Mouse (Mus musculus) thymus, adult 2 months (tissue): ENCODE data around the gene Ifna4. TPM values are rescaled to one million over a fixed set of nuclear protein-coding genes. Genes with fewer than 3 reads are reported as not detected.

Experiments used
- DNase-seq: peaks from one replicate; pipeline ENCODE4 v3.0.0; 2021
- H3K27ac ChIP-seq: fragments of 200-500 bp; 2 replicates; pipeline ENCODE4 v1.5.1; 2012; ENCODE audit warnings: low read length, control low read depth; ENCODE audit not compliant: control insufficient read depth, insufficient read depth
- H3K27me3 ChIP-seq: fragments of 200-500 bp; 2 replicates; pipeline ENCODE4 v1.6.1; 2012; ENCODE audit warnings: mild to moderate bottlenecking, low read length, moderate library complexity, mixed read lengths; ENCODE audit not compliant: control insufficient read depth, insufficient read depth
- H3K36me3 ChIP-seq: fragments of 200-500 bp; 2 replicates; pipeline ENCODE4 v1.6.1; 2012; ENCODE audit warnings: mild to moderate bottlenecking, low read length, moderate library complexity; ENCODE audit not compliant: control insufficient read depth, insufficient read depth
- H3K4me1 ChIP-seq: fragments of 200-500 bp; replicated peaks from 2 replicates; pipeline ENCODE4 v1.6.1; 2012; ENCODE audit warnings: low read length; ENCODE audit not compliant: control insufficient read depth, insufficient read depth
- H3K4me3 ChIP-seq: fragments of 200-500 bp; 2 replicates; pipeline ENCODE4 v1.5.1; 2012; ENCODE audit warnings: mild to moderate bottlenecking, low read length, control low read depth, moderate library complexity; ENCODE audit not compliant: control insufficient read depth, insufficient read depth
- CTCF ChIP-seq: fragments of 200-500 bp; IDR thresholded peaks from 2 replicates; pipeline ENCODE4 v1.5.1; 2012; ENCODE audit warnings: mild to moderate bottlenecking, control low read depth, low read length, moderate library complexity, borderline replicate concordance; ENCODE audit not compliant: control insufficient read depth, poor library complexity, insufficient read depth; ENCODE audit errors: extremely low read depth
- POLR2A ChIP-seq: fragments of 200-500 bp; IDR thresholded peaks from 2 replicates; pipeline ENCODE4 v1.6.1; 2012; ENCODE audit warnings: mild to moderate bottlenecking, low read length, control low read depth, moderate library complexity; ENCODE audit not compliant: control insufficient read depth, poor library complexity, insufficient read depth; ENCODE audit errors: extremely low read depth
- WGBS: fragments of 180-500 bp; shearing (Covaris S2); methylation state at CpG from one replicate; pipeline ENCODE4 v1.1.7; 2018; 5-methylcytosine and 5-hydroxymethylcytosine counted together
- polyA plus RNA-seq: library from polyadenylated mRNA; depleted of rRNA; stranded (reverse); fragments of >200 nt; gene quantifications from 2 replicates; pipeline ENCODE4 v1.2.3, GENCODE M21; 2012

Gene Ifna4
- polyA plus RNA-seq, 1 experiment: not detected

DNA sequence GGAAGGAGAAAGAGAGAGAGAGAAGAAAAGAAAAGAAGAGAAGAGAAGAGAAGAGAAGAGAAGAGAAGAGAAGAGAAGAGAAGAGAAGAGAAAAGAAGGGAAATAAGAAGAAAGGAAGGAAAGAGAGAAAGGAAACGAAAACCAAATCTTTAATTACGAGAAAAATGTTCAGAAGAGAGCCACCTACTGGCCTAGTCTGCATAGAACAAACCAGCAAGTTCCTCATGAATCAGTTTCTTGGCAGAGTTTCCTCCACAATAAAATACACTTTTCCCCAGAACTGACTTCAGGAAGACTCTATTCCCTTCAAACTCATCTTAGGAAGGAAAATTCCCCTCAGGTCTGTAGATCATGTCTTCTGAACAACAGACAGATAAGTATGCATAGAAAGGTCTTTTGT, 3.7 kb downstream of the Ifna4 start:
- no peak overlapping the region for H3K27ac ChIP-seq
- H3K4me1 ChIP-seq: no peaks in the 10 kb centered on the region
- no peak overlapping the region for H3K4me3 ChIP-seq
- WGBS: 42% methylated on average over 2 of the region's 2 CpGs
- no peak for DNase-seq
- H3K27me3 ChIP-seq: no peaks in the 10 kb centered on the region
- no peaks in the 10 kb centered on the region for H3K36me3 ChIP-seq
- no peak for TF ChIP-seq POLR2A
- TF ChIP-seq CTCF: no peak

DNA sequence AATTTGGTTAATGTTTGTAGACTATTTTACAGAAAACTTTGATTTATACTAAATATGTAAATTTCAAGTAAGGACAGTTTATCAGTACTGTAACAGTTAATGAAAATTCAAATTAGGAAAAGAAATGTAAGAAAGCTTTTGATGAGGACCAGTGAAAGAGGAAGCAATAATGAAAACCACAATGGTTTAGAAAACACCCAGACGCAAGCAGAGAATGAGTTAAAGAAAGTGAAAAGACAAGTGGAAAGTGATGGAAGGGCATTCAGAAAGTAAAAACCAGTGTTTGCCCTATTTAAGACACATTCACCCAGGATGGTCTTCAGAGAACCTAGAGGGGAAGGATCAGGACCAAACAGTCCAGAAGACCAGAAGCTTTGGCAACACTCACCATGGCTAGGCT, 8.0 kb downstream of the Ifna4 start, which contains the start of gene Ifna1:
Gene Ifna1, plus strand, starts transcription at position 390 of the 400 bp plus-strand sequence.
- no peak within 1 kb of the TSS for H3K4me3 ChIP-seq
- no peak within 1 kb of the TSS for H3K27ac ChIP-seq
- no peaks in the 10 kb centered on the region for H3K27me3 ChIP-seq
- TF ChIP-seq POLR2A: no peak
- no peak for TF ChIP-seq CTCF
- no peaks in the 10 kb centered on the region for H3K4me1 ChIP-seq
- 41% methylated on average over 1 of the region's 1 CpGs for WGBS
- no peak for DNase-seq
- H3K36me3 ChIP-seq: no peaks in the 10 kb centered on the region

DNA sequence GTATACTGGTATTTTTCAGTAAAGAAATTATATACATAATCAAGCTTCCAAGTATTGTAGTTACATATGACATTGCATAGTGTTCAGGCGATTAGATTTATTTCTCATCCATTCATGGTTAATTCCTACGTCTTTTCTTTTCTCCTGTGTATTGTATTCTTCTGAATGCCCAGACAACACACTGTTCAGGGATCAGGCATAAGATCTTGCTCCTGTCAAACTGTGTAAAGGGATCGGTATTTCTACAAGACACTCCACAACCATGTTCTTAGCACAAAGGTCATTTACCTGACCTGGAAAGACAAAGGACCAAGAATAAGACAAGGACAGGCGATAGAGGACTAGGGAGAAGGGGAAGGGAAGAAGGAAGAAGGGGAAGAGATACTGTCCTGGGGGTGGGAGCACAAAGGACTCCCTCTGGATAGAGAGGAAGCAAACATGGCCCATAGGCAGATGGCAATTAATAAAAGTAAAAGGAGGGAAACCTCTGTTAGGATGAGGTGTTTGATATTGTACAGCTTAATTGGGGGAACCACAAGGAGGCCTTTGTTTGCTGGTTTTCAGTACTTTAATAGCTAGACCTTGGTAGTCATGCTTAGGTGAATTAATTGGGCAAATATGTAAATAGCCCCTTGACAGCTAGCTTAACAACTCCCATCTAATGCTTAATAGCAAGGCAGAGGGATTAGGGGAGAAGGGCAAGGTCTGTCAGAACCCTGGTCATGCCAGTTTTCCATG, 9.5 kb downstream of the Ifna4 start:
- H3K27me3 ChIP-seq: no peaks in the 10 kb centered on the region
- no peak overlapping the region for H3K27ac ChIP-seq
- H3K36me3 ChIP-seq: no peaks in the 10 kb centered on the region
- no peak for TF ChIP-seq CTCF
- no peak for TF ChIP-seq POLR2A
- no peak for DNase-seq
- H3K4me3 ChIP-seq: no peak overlapping the region
- 94% methylated on average over 4 of the region's 4 CpGs for WGBS
- no peaks in the 10 kb centered on the region for H3K4me1 ChIP-seq

DNA sequence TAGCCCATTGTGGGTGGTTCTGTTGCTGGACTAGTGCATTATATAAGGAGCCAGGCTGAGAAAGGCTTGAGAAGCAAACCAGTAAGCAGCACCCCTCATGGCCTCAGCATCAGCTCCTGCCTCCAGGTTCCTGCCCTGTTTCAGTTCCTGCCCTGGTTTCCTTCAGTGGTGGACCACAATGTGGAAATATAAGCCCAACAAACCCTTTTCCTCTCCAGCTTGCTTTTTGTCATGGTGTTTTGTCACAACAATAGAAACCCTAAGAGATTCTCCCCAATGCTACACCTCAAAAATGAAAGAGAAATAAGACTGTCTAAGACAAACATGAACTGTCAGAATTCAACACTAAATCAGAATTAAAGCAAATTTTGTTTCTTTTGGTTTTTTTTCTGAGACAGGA, 17.6 kb downstream of the Ifna4 start:
- no peak overlapping the region for H3K27ac ChIP-seq
- H3K27me3 ChIP-seq: no peaks in the 10 kb centered on the region
- peaks cover 1% of the 10 kb centered on the region; the same call in 1 of the 2 replicates for H3K4me1 ChIP-seq
- H3K36me3 ChIP-seq: no peaks in the 10 kb centered on the region
- no peak for TF ChIP-seq CTCF
- no peak for TF ChIP-seq POLR2A
- DNase-seq: no peak
- H3K4me3 ChIP-seq: no peak overlapping the region

DNA sequence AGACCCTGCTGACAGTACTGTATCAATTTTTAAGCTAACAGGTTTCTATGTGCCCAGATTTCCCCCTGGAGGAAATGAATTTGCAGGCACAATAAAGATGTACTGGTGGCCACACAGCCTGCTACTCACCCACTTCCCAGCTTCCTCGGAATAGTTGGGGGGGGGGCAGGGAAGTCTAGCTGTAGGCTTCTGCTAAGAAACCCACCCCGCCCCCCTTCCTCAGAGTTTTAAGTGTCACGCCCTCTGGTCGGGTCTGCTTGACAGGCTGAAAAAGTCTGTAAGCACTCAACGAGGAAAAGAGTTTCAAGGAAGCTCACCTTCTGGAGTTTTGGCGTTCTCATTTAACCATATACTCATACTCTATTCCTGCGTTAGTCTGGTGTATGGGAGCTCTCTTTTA, 21.6 kb downstream of the Ifna4 start:
- no peak for DNase-seq
- 40% methylated on average over 7 of the region's 7 CpGs for whole genome bisulfite sequencing
- Histone ChIP-seq H3K4me1 (peaks cover 7% of the 10 kb centered on the region), H3K36me3 (no peaks in the 10 kb centered on the region), H3K27ac (no peak overlapping the region), H3K4me3 (no peak overlapping the region), H3K27me3 (no peaks in the 10 kb centered on the region)
- TF ChIP-seq CTCF: no peak
- TF ChIP-seq POLR2A: no peak

DNA sequence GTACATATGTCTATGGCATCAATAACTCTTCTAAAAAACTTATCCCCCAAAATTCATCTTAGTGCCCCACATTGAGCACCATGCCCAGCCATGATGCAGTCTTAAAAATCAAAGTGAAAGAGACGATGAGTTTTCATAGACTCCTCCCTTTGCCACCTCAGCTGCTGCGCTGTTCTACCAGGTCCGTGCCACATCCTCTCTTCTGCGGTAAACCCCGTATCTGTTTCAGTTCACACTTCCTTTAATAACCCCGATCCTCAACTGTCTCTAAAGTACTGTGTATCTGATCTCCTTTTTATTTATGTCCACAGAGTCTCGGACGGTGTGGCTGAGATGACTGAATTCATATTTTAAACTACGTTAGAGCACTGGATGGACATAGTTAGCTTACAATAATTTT, 22.9 kb downstream of the Ifna4 start:
- peaks cover 7% of the 10 kb centered on the region for H3K4me1 ChIP-seq
- no peak for TF ChIP-seq POLR2A
- no peak for TF ChIP-seq CTCF
- DNase-seq: peak; percentile 65
- no peaks in the 10 kb centered on the region for H3K27me3 ChIP-seq
- 4% methylated on average over 9 of the region's 9 CpGs for WGBS
- H3K4me3 ChIP-seq: peak overlapping the region; percentile 44
- H3K36me3 ChIP-seq: no peaks in the 10 kb centered on the region
- H3K27ac ChIP-seq: peak overlapping the region; percentile 78
